Mouse (Mus musculus) liver, embryonic 14.5 days (tissue): ENCODE results near the gene Acss2.

Source experiments
- CTCF ChIP-seq: IDR thresholded peaks from 2 replicates; pipeline ENCODE4 v1.5.1; 2016; ENCODE audit warnings: antibody characterized with exemption, low read depth, control low read depth
- EP300 ChIP-seq: IDR thresholded peaks from 2 replicates; pipeline ENCODE4 v1.6.1; 2016; ENCODE audit warnings: antibody characterized with exemption, low read depth

DNA sequence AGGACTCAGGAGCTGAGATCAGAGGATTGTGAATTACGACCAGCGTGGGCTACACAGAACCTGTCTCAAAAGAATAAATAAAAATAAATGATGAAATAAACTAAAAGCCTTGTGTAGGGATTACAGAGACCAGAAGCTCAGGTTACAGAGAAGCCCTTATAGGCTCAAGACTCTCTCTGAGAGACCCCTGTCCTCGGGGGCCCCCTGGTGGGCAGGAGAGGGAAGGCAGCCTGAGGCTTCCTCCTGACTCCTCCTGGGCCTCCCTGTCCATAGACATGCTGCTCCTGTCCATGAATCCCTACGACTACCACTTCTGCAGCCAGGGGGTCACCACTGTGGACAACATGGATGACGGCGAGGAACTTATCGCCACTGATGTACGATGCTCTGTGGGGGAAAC, 102.1 kb downstream of the Acss2 start:
- TF ChIP-seq CTCF = peak; percentile 98
- TF ChIP-seq EP300 = no peak
